Mouse (Mus musculus): ENCODE results near the gene Zfp428. TPM values are rescaled to one million over a fixed set of nuclear protein-coding genes. Genes with fewer than 3 reads are reported as not detected.
A peak's percentile ranks its signal among the peaks of the same experiment; 100 is the strongest.
"Not testable (repeated sequence)": the region's sequence is repeated elsewhere in the genome, so short reads cannot be mapped to it uniquely, and the experiment has no call there.

Zfp428 gene
- total RNA-seq, 2 experiments from 2014 or later: 15.3 to 18.8 TPM

DNA sequence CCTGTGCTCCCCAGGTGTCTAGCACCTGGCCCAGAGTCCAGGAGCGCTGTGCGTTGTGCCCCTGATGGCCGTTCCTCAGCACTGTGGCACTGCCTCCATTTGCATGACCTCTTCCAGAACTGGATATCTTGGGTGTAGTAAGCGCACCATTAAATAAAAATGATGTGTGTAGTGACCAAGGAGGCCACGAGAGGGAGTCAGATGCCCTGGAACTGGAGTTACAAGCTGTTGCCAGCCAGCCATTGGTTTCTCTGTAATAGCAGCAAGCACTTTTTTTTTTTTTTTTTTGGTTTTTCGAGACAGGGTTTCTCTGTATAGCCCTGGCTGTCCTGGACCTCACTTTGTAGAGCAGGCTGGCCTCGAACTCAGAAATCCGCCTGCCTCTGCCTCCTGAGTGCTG lies 9.5 kb downstream of the Zfp428 start:
- DNase-seq; intact Hi-C loops (cut with DNase I): not testable (repeated sequence)

- intact Hi-C loops (cut with DNase I): no loop called here
- no peak for DNase-seq
Observed at GRCm38 (mm10) chr7:24517077-24517476, 10.3 kb downstream of the Zfp428 start.

- peak in 1 of 2 experiments; percentile 47 for DNase-seq
- intact Hi-C loops (cut with DNase I): no loop called here
Observed at GRCm38 (mm10) chr7:24517654-24518053, 10.8 kb downstream of the Zfp428 start.

DNA sequence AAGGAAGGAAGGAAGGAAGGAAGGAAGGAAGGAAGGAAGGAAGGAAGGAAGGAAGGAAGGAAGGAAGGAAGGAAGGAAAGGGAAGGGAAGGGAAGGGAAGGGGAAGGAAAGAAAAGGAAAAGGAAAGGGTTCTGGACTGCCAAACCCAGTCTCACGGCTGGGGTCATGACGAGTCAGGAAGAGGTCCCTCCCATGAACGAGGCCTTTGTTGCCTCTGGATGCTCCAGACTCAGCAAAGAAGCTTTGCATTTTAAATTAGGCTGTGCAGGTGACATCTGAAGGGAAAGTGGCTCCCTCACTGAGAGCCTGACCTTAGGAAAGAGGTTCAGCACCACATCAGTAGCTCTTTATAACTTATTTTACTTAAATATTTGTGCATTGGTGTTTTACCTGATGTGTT lies 12.3 kb downstream of the Zfp428 start:
- DNase-seq: no peak
- intact Hi-C loops (cut with DNase I): no loop called here

- DNase-seq; intact Hi-C loops (cut with DNase I): not testable (repeated sequence)
Observed at GRCm38 (mm10) chr7:24520054-24520453, 13.2 kb downstream of the Zfp428 start.

DNA sequence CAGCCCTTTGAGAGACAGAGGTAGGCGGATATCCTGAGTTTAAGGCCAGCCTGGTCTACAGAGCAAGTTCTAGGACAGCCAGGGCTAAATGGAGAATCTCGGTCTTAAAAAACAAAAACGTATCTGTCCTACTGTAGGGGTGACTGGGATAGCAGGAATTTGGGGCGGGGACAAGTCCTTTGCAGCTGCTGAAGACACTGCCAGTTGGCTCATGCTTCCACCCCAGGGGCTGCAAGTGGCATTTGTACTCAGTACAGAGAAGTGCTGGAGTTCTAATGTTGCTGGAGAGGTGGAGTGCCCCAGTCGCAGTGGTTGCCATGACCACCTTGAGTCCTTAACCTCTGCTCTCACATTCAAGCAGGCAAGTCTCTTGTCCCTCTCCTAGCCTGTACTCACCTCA lies 16.0 kb downstream of the Zfp428 start:
- DNase-seq: no peak
- intact Hi-C loops (cut with DNase I): no loop called here

DNA sequence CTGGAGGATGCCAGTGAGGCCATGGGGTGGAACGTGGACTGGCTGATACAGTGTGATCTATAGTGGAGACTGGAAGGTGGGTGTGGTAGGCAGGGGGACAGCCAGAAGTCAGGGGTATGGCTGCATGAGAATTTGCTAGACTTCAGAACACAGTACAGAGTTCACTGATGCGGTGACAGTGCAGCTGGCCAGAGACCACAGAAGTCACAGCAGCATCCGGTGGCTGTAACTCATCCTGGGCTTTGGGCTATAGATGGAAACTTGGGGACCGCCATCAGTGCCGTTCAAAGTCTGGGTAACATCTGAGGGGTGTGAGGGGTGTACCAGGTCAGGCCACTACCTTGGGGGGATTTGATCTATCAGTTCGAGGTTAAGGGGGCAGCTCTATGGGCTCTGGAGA lies 16.9 kb downstream of the Zfp428 start:
- no peak for DNase-seq
- intact Hi-C loops (cut with DNase I): no loop called here

DNA sequence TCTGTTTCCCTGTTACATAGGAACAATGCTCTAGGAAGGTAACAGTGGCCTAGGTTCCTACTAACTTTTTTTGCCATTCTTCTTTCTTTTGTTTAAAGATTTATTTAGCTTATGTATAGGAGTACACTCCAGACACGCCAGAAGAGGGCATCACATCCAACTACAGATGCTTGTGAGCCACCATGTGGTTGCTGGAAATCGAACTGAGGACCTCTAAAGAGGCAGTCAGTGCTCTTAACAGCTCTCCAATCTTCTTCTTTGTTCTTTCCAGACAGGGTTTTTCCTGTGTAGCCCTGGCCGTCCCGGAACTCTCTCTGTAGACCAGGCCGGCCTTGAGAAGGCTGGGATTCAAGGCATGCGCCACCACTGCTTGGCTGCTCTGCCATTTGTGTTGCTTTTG lies 18.2 kb downstream of the Zfp428 start:
- DNase-seq: no peak
- intact Hi-C loops (cut with DNase I): no loop called here

- DNase-seq: no peak
- intact Hi-C loops (cut with DNase I): no loop called here
Observed at GRCm38 (mm10) chr7:24525686-24526420, 19.0 kb downstream of the Zfp428 start.

DNA sequence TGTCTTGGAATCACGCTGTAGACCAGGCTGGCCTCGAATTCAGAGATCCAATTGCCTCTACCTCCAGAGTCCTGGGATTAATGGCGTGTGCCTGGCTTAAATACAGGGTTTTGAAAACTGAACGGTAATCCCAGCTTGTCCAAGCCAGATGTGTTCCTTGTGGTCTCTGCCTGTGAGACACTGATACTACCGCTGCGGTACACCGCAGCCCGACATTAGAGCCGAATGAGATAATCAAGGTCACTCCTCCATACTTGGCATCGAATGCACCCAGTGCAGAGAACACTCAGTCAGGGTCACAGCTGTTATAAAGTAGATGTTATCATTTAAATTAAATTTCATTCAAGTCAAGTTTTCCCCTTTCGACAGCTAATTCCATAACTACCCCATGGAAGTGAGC lies 22.1 kb downstream of the Zfp428 start:
- DNase-seq: no peak
- intact Hi-C loops (cut with DNase I): no loop called here

GRCm38 (mm10) chr7:24529580-24529979 lies 22.8 kb downstream of the Zfp428 start:
- no peak for DNase-seq
- intact Hi-C loops (cut with DNase I): no loop called here

GRCm38 (mm10) chr7:24530062-24530931 lies 23.5 kb downstream of the Zfp428 start, which contains the start of gene Irgq:
Gene Irgq, plus strand, starts transcription at chr7:24530689.
- DNase-seq: peak; percentile 99
- intact Hi-C loops (cut with DNase I): loop anchor here (2.0 to 5.0 kb wide), 2 partner anchors 23 to 132 kb away; partner anchors contain the start of gene Zfp428

GRCm38 (mm10) chr7:24531211-24531971 lies 24.6 kb downstream of the Zfp428 start:
- DNase-seq: peak; percentile 84 to 86
- intact Hi-C loops (cut with DNase I): loop anchor here (1.0 to 5.0 kb wide), 4 partner anchors 15 to 131 kb away; partner anchors contain the start of genes Pinlyp, Xrcc1 and Zfp428

DNA sequence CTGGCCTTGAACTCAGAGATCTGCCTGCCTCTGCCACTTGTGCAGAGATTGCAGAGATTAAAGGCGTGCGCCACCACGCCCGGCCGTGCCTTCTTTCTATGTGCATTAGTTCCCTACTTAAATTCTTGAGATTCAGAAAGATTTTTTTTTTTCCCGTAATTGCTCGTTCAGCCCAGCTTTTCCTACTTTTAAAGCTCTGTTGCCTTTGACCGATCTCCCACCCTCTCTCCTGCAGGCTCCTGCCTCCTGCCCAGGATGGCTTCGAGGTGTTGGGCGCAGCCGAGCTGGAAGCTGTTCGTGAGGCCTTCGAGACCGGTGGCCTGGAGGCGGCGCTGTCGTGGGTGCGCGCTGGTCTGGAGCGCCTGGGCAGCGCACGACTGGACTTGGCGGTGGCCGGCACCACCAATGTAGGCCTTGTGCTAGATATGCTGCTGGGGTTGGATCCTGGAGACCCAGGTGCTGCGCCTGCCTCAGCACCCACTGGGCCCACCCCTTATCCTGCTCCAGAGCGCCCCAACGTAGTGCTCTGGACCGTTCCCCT lies 26.3 kb downstream of the Zfp428 start:
- intact Hi-C loops (cut with DNase I): loop anchor here (5.0 kb wide), 1 partner anchor 129 kb away; no protein-coding TSS in a partner anchor
- DNase-seq: no peak

DNA sequence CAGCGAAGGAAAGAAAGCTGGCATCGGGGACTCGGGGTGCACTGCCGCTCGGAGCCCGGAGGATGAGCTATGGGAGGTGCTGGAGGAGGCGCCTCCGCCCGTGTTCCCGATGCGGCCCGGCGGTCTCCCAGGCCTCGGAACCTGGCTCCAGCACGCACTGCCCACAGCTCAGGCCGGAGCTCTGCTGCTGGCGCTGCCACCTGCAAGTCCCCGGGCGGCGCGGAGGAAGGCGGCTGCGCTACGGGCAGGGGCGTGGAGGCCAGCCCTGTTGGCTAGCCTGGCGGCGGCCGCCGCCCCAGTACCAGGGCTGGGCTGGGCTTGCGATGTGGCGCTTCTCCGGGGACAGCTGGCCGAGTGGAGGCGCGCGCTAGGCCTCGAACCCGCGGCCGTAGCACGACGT lies 27.0 kb downstream of the Zfp428 start:
- no peak for DNase-seq
- intact Hi-C loops (cut with DNase I): loop anchor here (5.0 kb wide), 1 partner anchor 128 kb away; no protein-coding TSS in a partner anchor

- no peak for DNase-seq
- intact Hi-C loops (cut with DNase I): loop anchor here (5.0 kb wide), 1 partner anchor 128 kb away; no protein-coding TSS in a partner anchor
Observed at GRCm38 (mm10) chr7:24534301-24534700, 27.5 kb downstream of the Zfp428 start.

DNA sequence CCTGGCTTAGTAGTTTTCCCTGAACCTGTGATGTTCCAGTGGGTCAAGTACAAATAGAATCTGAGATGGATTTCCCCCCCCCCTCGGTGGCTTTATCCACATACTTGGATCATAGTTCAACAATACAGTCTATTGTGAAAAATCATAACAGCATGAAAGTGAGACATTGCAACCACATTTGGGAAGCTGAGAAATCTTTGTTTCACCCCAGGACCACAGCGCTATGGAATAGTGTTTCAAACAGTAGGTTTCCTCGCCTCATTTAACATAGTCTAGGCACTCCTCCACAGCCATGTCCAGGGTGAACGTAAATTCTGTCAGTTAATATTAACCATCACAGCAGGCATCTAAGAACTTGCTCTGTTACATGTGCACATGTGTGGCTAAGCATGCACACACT lies 30.3 kb downstream of the Zfp428 start:
- intact Hi-C loops (cut with DNase I): no loop called here

GRCm38 (mm10) chr7:24537591-24537990 lies 30.8 kb downstream of the Zfp428 start:
- intact Hi-C loops (cut with DNase I): no loop called here
- no peak for DNase-seq

More for the DNA sequence above, 30.3 kb downstream of the Zfp428 start:
- DNase-seq: no peak

DNA sequence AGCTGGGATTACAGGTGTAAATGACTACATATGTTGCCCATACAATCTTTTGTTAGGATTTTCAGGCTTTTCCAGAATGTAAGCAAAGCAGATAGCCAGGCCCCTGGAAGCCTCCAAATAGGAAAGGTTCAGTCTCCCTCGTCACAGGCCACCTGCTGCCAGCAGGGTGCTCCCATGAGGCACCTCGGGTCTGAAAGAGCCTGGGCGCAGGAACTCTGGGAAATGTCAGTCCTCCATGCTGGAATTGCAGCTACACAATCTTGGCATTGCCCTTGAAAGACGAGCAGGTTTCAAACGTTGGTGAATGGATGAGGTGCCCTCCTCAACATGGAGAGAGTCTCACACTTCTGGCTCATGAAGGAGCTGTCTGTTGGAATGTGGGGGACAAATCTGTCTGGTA lies 31.3 kb downstream of the Zfp428 start:
- intact Hi-C loops (cut with DNase I): no loop called here
- peak; percentile 34 to 41 for DNase-seq

GRCm38 (mm10) chr7:24538701-24539100 lies 31.9 kb downstream of the Zfp428 start:
- intact Hi-C loops (cut with DNase I): no loop called here

More at GRCm38 (mm10) chr7:24538701-24539100, 31.9 kb downstream of the Zfp428 start:
- no peak for DNase-seq
